Mouse (Mus musculus) cerebral cortex, adult 2 months (tissue): ENCODE data around the gene Myo9b.

Experiments used
- WGBS: fragments of 180-500 bp; shearing (Covaris S2); methylation state at CpG from one replicate; pipeline ENCODE4 v1.1.7; 2018; 5-methylcytosine and 5-hydroxymethylcytosine counted together

Myo9b gene

GRCm38 (mm10) chr8:71299716-71300115 lies 27.2 kb downstream of the Myo9b start:
- WGBS = 96% methylated on average over 3 of the region's 3 CpGs

- WGBS = 93% methylated on average over 1 of the region's 1 CpGs
Measured at GRCm38 (mm10) chr8:71302788-71303187, 30.3 kb downstream of the Myo9b start.

- WGBS = 76% methylated on average over 1 of the region's 1 CpGs
Measured at GRCm38 (mm10) chr8:71303632-71304031, 31.1 kb downstream of the Myo9b start.

- 69% methylated on average over 1 of the region's 1 CpGs for WGBS
Measured at GRCm38 (mm10) chr8:71305988-71306387, 33.5 kb downstream of the Myo9b start.

- 55% methylated on average over 1 of the region's 1 CpGs for WGBS
Measured at GRCm38 (mm10) chr8:71307371-71307770, 34.9 kb downstream of the Myo9b start.

GRCm38 (mm10) chr8:71307913-71308312 lies 35.4 kb downstream of the Myo9b start:
- WGBS = 91% methylated on average over 4 of the region's 4 CpGs

- WGBS = 66% methylated on average over 6 of the region's 6 CpGs
Measured at GRCm38 (mm10) chr8:71310446-71310845, 37.9 kb downstream of the Myo9b start.

- 45% methylated on average over 1 of the region's 1 CpGs for WGBS
Measured at GRCm38 (mm10) chr8:71312700-71313099, 40.2 kb downstream of the Myo9b start.

GRCm38 (mm10) chr8:71313951-71314350 lies 41.4 kb downstream of the Myo9b start:
- 79% methylated on average over 2 of the region's 2 CpGs for WGBS

- WGBS = 91% methylated on average over 5 of the region's 5 CpGs
Measured at GRCm38 (mm10) chr8:71315972-71316371, 43.5 kb downstream of the Myo9b start.

GRCm38 (mm10) chr8:71318610-71319009 lies 46.1 kb downstream of the Myo9b start:
- 79% methylated on average over 5 of the region's 5 CpGs for WGBS

GRCm38 (mm10) chr8:71319760-71320159 lies 47.2 kb downstream of the Myo9b start:
- 89% methylated on average over 2 of the region's 2 CpGs for WGBS

GRCm38 (mm10) chr8:71322939-71323338 lies 50.4 kb downstream of the Myo9b start:
- 80% methylated on average over 3 of the region's 3 CpGs for WGBS

- 93% methylated on average over 1 of the region's 1 CpGs for WGBS
Measured at GRCm38 (mm10) chr8:71324848-71325247, 52.3 kb downstream of the Myo9b start.

- WGBS = 89% methylated on average over 6 of the region's 6 CpGs
Measured at GRCm38 (mm10) chr8:71337834-71338233, 65.3 kb downstream of the Myo9b start.

GRCm38 (mm10) chr8:71340625-71341024 lies 68.1 kb downstream of the Myo9b start:
- WGBS = 90% methylated on average over 5 of the region's 5 CpGs

- WGBS = 57% methylated on average over 1 of the region's 1 CpGs
Measured at GRCm38 (mm10) chr8:71346581-71346980, 74.1 kb downstream of the Myo9b start.

GRCm38 (mm10) chr8:71351117-71351516 lies 78.6 kb downstream of the Myo9b start:
- 64% methylated on average over 3 of the region's 3 CpGs for WGBS

- WGBS = 96% methylated on average over 1 of the region's 1 CpGs
Measured at GRCm38 (mm10) chr8:71351520-71351919, 79.0 kb downstream of the Myo9b start.

GRCm38 (mm10) chr8:71358026-71358425 lies 85.5 kb downstream of the Myo9b start:
- 90% methylated on average over 3 of the region's 3 CpGs for WGBS

- under 1% methylated on average over 56 of the region's 56 CpGs for WGBS
Measured at GRCm38 (mm10) chr8:71366771-71367528, 94.4 kb downstream of the Myo9b start, which contains the start of gene Use1. Use1 (plus strand) TSS chr8:71366848.

- 30% methylated on average over 17 of the region's 17 CpGs for WGBS
Measured at GRCm38 (mm10) chr8:71367529-71368176, 95.1 kb downstream of the Myo9b start.

- 87% methylated on average over 10 of the region's 10 CpGs for WGBS
Measured at GRCm38 (mm10) chr8:71369040-71369718, 96.7 kb downstream of the Myo9b start.
